Mouse (Mus musculus) right cerebral cortex, adult 18-20 months (tissue): ENCODE measurements around the gene Pip5k1b.

ENCODE experiments used
- DNase-seq: peaks from one replicate; pipeline ENCODE4 v3.0.0; 2022; ENCODE audit warnings: mixed read lengths

Pip5k1b gene

DNA sequence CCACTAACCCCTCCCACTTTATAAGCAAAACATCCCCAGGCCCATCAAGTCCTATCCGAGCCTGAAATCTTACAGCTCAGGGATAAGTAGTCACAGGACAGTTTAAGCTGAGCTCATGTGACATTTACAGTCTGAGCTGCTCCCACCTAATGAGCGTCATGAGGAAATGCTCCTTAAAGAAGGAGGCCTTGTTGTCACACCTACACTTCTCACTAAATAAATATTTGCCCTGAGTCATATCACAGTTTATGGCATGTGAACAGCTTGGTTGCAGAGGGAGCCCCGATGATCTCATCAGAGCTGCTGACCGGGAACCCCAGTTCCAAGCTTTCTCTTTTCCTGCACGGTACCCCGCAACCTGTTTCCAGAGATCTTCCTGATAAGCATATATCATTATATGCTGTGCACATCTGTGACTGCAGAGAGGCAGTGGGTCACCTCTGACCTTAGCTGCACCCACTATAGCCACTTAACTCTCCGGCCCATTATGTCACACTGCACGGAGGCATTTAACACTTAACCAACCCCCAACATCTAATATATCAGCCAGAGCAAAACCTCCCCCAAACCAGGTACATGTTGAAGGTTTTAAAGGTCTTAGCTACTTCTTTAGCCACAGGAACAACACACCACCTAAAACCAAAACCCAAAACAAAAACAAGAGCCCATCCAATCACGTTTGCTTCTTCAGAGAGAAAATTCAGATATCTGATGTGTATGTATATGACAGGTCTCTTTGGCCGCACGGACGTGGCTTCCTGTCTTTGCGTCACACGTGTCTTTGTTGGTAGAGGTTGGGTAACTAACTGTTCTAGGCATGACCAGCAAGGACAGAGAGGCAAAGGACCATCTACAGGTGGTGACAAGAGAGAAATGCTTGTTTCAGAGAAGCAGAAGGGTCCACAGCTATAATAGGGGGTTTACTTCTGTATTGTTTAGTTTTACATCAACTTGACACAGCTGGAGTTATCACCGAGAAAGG lies 40.7 kb downstream of the Pip5k1b start:
- no peak for DNase-seq

DNA sequence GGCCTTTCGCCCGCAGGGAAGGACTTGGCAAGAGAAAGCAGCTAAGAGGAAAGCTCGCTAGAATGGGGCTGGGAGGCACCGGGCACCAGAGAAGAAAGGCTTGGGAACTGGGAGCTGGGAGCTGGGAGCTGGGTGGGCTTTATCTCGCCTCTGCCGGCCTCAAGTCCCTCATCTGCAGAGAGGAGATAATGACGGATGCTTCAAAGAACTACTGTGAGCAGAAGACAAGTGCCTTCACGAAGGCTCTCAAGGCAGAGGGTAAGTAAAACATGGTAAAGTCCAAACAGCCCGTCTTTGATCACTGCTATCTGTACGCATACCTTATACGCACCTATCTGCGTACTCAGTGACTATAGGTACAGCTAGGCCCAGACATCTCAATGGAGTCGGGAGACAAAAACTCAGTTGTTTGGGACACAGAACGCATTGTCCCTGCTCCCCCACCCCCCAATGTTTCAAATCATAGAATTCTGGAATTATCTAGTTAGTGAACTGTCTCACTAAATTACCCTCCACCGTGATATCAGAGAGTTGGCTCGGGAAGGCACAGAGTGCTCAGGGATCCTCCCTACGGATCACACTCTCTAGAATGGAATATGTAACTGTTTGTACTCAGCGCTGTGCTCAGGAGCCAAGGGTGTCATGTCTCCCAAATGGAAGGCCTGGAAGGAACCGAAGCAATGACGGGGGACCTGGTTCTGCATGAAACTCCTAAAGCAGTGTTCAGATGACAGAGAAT lies 42.4 kb downstream of the Pip5k1b start:
- no peak for DNase-seq

DNA sequence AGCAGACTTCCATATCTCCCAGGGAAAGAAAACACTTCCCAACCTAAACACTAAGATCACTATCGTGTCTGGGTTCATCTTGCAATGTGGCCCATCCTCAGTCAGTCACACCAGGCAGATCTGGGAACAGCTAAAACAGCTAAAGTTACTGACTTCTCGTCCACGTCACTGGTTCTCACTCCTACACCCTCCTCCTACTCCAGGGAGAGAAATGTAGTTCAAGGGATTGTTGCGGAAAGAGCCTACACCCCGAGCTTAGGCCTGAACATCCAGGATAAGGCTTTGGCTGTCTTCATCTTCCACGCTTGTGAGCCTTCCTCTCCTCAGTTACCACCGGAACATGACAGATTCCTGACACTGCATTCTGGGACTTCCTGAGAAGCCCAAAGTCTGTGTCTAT lies 43.7 kb downstream of the Pip5k1b start:
- DNase-seq = peak; percentile 31

DNA sequence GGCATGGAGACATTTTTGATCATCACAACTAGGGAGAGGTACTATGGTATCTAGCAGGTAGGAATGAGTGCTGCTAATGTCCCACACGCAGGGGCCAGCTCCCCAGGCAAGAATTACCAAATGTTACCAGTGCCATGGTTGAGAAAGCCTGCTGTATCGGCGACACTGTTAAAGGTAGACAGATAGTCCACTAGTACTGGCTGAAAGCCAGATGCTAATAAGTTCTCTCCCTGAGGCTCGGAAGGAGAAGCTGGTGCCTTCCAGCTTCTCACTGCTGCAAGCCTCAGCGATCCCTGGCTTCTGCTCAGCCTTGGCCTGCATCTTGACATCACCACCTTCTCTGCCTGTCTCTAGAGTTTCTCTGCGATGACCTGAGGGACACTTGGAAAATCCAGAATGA lies 46.3 kb downstream of the Pip5k1b start:
- no peak for DNase-seq

DNA sequence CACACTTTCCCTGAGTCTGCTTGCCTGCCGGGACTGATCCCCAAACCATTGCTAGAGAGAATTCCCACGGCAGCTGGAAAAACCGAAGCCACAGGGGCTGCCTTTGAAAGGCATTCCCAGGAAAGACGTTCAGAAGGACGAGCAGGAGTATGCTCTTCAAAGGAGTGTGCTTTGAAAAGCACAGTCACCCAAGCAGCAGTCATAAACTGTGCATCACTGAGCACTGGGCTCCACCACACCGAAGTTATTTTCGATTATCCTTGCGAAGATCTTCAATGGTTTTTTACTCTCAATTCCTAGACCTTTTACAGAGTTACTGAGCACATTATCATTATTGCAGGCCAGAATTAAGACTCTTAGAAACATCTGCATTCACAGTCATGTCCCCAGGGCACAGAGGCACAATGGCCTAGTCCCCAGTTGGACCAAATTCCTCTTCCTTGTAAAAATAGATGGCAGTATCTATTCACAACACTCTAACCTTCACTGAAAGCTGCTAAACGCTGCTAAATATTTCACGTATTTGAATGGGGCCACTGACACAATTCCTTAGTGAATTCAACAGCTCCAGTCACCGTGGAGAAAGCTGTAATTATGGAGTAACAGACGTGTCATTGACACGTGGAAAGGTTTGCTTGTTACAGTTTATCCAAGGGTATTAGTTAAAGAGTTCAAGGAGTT lies 47.4 kb downstream of the Pip5k1b start:
- DNase-seq = no peak

DNA sequence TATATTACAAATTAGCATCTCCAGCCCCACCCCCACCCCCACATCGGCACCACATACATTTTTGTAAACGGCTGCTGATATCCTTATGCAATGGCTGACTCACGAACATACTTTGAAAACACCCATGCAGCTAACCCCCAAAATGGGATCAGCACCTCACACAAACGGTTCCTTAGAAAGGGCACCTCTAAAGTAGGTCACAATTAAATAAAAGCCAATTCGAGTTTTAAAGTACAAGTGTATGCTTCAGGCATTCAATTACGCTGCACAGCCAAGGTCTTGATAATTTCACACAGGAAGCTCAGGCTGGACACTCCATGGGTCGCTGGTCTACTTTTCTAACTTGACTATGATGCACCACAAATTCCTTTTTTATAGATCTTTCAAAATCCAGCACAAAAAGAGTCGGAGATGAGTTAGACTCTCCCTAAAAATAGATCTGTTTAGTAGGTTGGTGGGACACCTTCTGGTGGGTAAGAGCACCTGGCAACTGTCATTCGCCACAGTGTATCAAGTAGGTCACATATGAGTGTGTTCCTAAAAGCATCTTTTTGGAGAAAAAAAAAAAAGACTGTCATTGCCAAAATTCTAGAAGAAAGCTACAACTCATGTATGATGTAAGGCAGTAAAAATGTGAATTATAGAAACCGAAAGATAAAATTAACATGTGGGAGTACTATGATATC lies 52.8 kb downstream of the Pip5k1b start:
- no peak for DNase-seq

DNA sequence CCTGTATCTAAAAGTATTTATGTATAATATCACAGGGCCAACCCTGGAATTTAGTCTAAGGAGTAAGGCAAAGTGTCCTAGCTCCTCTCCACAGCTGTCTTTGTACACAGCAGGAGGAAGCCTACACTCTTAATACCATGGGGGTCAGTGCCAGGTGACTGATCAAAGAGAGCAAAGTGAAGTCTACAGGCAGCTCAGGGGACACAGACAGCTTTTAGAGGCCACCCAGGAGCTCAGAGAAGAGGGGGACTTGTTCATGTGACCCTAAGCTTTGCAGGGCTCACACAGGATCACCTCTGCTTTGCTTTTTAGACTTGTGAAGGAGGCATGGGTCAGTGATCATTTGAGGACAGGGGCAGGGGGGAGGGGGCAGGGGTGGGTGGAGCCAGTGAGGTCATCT lies 54.1 kb downstream of the Pip5k1b start:
- no peak for DNase-seq

DNA sequence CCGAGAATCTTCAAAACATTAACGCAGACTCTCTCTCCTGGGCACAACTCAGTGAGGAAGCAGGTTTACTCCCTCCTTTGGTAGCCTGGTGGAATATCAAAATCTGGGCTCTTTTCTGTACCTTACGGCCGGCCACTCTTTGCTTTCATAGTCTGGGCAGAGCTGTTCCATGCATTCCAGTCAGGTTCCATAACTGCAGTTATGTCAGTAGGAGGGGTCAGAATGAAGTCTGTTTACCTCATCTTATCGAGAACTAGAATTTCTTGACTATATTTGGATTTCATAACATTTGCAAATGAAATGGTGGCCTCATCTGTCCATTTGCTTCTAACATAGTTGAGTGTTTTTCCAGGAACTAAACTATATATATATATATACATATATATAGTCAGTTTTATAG lies 55.2 kb downstream of the Pip5k1b start:
- no peak for DNase-seq

DNA sequence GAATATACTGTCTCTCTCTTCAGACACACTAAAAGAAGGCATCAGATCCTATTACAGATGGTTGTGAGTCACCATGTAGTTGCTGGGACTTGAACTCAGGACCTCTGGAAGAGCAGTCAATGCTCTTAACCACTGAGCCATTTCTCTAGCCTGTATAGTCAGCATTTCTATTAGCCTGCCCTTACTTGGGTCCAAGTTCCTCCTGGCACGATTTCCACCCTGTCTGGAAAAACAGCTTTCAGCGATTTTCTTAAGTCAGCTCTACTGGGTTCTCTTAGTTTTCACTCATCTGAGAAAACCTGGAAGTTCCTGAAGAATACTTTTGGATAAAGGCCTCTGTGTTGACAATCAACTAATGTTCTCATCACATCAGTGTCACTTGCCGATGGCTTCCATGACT lies 56.4 kb downstream of the Pip5k1b start:
- no peak for DNase-seq

DNA sequence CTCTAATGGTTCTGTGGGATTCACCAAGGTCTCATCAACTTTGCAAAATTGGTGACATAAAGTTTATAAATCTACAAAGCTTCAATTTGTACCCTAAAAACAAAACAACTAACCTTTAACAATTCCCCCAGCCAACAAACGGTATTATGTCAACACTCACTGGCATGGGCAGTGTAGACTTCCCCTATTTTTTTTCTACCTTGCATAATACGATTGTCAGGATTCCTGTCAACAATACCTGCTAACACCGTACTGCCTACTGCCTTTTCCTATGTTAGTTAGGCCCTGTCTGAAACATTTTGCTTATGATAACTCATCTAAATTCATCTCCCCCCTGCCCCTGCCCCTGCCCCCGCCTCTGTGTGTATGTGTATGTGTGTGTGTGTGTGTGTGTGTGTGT lies 61.8 kb downstream of the Pip5k1b start:
- no peak for DNase-seq

DNA sequence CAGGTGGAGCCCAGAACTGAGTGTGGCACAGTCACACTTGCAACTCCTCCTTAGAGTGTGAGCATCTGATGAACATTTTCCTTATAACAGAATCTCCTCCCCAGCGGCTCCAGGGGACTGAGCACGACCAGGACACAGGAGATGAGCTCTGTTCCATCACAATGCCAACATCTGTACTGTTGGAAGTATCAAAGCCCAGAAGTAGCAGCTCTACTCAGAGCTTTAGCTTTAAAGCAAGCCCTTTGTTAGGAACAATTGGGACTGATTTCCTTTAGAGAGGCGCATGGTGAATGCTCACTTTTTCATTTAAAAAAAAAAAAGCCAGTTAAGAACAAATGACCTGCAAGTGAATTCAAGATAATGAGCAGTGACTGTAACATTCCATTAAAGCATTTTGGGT lies 63.8 kb downstream of the Pip5k1b start:
- no peak for DNase-seq

DNA sequence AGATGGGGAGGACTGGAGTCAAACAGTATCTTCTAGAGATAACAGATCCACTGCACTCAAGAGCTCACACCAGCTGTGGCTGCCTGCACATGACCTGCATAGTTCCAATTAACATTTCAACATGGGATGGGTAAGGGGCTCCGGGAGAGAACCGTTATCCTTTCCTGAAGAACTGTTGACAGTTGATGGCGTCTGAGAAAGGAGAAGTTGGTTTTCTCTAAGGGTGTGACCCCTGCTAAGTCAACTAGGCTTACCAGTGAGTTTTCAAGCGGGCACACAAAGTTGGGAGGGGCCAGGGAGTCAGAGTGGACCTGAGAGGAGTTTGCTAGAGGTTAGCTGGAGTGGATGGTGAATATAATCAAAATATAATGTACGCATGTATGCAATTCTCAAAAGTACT lies 65.4 kb downstream of the Pip5k1b start:
- DNase-seq = no peak

DNA sequence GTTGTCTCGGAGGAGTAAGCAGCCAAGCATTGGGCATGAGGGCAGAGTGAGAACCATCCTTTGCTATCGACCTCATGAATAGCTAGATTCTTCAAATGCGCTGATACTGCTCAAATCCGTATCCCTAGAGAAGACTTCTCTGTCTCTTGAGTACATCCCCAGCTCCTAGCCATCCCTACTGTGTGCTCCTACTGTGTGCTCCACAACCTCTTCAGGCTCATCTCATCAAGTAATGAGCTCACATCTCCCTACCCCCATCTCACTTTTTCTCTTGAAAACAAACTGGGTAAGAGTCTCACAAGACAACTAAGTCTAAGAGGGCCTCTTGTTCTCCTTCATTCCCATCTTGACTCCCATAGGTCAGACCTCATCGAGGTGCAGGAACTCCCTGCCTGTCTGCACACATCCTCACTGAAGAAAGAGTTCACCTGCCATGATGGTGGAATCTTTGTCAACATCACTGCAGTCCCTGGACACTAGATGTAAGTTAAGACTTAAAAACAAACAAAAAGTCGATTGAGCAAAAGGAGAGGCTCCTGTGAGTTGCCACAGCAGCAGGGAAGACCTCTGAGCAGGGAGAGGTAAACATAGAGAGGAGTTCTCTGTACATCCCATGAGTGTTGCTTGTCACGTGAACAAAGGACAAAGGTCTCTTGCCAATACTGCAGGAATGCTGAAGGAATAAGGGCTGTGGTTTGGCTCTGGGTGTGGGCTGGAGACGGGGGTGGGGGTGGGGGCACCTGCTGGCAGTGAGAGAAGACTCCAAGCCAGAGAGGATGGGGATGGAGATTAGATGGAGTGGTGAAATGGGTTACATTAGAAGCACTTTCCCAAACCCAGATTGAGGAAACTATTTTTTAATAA lies 69.0 kb downstream of the Pip5k1b start:
- DNase-seq = no peak

DNA sequence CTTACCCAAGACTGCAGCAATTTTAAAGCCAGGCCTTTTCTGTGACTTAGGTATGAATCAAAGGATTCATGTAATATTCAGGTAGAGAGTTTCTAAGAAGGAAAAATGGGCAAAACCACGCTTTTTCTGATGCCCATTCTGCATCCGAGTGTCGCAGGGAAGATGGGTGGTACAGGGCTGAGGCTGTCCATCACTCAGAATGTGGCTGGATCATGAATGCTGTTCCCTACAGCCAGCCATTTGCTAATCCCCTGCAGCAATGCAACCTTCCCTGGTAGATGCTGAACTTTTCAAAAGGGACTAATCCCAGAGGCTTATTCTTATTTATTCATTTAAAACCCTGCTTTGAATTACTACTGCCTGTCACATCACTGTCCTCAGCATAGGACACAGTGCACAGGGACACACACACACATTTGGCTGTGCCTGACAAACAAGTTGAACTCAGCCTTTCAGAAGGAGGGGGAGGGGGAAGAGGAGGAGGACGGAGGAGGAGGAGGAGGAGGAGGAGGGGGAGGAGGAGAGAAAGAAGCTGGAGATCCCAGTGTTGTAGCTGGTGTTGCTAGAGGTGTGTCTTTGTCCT lies 71.0 kb downstream of the Pip5k1b start:
- DNase-seq = no peak

DNA sequence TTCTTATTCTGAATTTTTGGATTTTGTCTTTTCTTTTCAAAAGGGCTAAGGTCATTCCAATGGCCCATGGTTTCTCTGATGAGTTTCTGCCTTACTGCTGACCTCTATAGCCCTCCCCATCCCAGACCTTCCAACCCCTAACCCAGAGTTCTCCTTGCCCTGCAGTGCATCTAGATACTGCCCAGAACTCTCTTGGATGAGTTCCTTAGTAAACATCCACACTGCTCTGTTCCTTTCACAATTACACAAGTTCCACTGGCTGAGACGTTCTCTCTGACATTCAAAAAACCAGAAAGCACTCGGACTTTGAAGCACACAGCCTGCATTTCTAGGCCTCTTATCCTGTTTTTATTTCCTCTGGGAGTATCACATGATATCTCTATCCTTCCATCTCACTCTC lies 74.8 kb downstream of the Pip5k1b start:
- DNase-seq = no peak

DNA sequence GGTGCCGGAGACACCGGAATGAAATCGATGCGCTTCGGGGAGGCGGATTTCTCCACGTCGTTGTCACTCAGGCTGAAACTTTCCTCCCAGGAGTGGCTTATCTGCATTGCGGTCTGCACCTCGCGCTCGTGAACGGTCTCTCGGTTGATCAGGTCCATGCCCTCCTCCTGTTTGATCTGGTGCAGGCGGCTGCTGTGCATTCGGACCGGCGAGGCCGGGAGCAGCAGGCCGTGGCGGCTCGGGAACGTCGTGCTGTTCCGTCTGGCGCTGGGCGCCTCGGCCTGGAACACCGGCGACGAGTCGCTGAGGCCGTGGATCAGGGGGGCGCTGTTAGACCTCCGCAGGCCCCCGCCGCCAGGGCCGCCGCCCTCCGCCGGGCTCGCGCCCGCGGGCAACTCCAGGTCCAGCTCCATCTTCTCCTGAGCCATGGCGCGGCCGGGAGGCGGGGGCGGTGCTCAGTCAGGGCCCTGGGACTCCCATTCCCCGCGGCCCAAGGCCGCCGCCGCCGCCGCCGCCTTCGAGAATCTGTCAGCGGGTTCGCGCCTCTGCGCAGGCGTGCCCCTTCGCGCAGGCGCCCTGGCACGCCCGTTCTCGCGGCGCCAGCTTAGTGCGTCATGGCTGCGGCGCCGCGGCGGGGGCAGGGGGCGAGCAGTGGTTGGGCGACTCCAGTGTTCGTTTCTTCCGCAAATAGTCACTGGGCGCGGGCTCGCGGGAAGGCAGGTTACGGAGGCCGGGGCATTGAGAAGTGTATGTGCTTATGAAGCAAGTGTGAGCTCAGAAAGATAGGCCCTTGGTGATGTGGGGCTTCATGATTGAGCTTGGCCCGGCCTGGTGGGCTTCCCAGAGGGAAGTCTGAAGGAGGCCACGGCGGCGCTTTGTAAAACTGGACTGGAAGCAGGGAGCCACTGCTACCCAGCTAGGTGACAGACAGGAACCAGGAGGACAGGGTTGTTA lies 78.5 kb downstream of the Pip5k1b start, which contains the start of gene Fam122a:
Gene Fam122a, minus strand, starts transcription at position 428 of the 954 bp plus-strand sequence.
- peak; percentile 91 for DNase-seq

DNA sequence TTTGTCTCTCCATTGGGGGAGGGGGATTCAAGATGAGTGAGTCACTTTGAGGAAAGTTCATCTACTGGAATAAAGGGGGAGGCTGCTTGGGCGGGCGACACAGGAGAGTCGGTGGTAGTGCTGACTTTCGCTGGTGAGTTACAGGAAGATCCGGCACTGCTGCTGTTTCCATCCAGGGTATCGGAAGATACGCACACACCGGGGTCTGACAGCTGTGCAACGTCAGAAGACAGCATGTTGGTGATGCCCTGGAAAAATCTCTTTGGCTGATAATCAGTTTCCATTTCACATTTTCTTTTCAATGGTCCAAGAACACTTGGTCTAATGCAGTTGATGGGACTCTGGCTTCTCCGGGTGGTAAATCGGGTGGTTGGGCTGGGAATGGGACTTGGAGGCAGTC lies 79.2 kb downstream of the Pip5k1b start:
- DNase-seq = no peak

DNA sequence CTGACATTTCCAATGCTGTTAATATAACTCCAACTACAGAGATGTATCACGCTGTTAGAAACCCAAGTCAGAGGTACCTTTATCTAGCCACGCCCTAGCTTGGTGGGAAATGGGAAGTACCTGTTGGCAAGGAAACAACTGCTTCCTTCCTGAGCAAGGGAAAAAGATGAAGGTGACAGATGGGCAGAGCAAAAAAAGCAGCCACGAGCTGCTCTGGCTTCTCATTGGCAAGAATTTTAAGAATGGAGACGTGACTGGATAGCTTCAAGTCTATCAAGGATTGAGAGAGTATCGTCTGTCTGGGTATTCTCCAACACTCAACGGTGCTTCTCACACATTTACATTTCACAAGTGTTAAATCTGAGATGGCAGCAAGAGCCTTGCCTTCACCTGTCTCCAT lies 80.4 kb downstream of the Pip5k1b start:
- no peak for DNase-seq

DNA sequence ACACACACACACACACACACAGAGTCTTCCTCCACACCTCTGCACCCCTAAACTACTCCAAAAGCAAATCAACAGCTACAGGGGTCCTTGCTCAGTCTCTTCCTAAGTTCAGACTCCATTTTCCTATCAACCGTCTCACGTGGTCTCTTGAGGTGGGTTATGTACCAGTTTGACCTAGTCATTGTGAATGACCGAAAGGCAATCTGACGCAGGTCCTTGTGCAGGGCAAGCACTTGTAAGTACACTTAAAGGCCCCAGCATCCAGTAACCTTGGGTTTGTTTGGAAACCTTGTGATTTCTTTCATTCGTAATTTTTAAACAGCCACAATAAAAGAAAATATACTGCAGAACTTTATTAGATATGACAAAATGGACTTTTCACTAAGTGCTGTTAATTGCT lies 83.2 kb downstream of the Pip5k1b start:
- no peak for DNase-seq

DNA sequence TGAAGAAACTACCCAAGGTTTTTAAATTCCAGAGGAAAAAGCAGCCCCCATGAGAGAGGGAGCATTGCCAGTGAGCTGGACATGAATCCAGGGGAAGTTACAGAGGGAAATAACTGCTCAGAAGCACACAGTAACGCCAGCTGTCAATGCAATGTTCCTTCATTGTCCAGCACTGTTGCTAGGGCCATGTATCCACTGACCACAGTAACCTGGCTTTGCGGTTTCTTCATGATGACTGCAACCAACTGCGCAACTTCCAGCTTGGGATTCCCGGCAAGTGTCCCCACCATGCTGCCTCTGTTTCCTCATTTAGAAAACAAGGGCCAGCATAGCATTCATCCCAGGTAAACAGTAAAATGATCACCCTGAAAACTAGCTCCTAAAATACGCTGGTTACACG lies 84.1 kb downstream of the Pip5k1b start:
- no peak for DNase-seq
